Mouse (Mus musculus) right cerebral cortex, postnatal 25 days (tissue): ENCODE measurements around the gene Samd13.

Experiments
- DNase-seq: peaks from one replicate; pipeline ENCODE4 v3.0.0; 2022

The Samd13 gene

GRCm38 (mm10) chr3:146684811-146685675, at the start of gene Samd13:
Samd13 (minus strand) TSS chr3:146685592.
- DNase-seq, result peak; percentile 54

DNA sequence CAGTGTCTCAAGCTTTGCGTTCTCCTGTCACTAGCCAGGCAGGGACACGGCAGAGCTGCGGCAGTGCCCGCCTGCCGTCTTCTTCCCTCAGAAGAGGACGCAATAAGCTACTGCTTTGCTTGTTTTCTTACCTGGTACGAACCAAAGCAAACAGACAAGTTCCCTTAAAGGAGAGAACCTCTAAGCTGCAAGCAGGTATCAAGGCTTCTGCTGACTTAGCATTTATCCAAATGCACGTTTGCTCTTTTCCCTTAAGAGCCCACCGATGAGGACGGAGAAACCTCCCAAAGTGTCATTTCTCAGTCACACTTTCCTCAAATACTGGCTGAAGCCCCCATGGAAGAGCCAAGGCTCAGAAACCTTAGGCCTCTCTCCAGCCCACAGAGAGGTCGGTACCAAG, 46.1 kb upstream of the Samd13 start:
- no peak for DNase-seq

DNA sequence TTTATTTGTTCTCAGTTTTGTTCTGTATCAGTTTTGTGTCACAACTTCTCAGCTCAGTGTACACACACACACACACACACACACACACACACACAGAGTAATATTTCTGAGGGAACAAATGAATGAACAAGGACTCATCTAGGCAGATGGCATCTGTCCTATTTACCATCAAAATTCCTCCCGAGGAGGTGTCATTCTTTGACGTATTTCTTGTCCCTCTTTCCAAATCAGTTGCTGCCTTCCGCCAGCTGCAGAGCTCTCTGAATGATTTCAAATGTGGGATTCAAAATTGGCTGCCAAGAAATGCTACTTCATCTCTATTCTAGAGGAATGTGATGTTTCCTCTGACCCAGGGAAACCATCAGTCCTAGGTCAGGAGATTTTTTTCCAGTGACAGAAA, 37.6 kb upstream of the Samd13 start:
- DNase-seq, result no peak

DNA sequence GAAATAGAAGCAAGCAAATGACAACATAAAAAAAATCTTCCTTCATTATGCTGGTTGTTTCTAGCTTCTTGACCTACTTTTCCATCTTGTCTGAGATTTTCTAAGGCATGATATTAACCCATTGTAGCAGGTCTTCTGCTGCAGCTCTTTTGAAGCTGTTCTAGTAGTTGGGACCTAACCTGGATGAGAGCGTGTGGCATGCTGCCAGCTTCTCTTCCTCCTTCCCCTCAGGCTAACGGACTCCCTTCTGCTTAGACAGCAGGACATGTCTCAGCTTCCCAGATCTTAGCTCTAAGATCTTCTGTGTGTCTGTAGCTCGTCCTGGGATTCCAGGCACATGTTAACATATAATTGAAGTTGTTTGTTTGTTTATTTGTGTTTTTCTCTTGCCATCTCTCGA, 34.3 kb upstream of the Samd13 start:
- no peak for DNase-seq

- no peak for DNase-seq
Measured at GRCm38 (mm10) chr3:146718251-146718650, 32.9 kb upstream of the Samd13 start.

DNA sequence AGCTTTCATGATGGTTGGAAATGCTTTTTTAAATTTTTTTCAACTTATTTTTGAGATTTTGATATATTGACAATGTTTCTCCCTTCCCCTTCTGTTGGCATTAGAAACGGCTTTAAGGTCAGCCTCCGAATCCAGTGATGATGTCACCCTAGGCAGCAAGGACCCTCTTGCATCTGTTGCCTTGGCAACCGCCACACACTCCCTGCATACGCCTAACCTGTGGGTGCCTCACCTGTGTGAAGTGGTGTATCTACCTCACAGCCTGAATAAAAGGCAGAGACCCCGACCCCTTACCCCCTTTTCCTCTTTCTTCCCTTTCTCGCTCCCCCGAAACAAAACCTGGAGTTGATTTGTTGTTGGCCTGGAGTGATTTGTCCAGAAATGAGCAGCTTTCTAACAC, 26.9 kb upstream of the Samd13 start:
- DNase-seq, result no peak

DNA sequence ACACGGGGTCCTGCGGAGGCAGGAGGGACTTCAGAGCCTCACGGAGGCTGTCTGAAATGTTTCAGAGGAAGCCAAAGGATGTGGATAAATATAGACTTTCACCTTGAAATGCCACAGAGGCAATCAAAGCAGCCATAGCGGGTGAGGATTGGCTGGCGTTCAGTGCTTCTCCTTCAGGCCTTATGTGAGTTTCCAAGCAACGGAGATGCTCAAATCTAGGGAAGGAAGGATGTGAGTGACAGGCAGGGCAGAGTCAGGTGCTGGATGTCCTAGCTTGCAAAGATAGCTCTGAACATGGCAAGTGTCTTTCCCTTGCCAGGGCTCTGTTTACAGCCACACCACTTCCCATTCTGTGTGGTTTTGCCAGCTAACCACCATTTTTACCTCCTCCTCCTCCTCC, 26.2 kb upstream of the Samd13 start:
- no peak for DNase-seq

- no peak for DNase-seq
Measured at GRCm38 (mm10) chr3:146711084-146711483, 25.7 kb upstream of the Samd13 start.

DNA sequence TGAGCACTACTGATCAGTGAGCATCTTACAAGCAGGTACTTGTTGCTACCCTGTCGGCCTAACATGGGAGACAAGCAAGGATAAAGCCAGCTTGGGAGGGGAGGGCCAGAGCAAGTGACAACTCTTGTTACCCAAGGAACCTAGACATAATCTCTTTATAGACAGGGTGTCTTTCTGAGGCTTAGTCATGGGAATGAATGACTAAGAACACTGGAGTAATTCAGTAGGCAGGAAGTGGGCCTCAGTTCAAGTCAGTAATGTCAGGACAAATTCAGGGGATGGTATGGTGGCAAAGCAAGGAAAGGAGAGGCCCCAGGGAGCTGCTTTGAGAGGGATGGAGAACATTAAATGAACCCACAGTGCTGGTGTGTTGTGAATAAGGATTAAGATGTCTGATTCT, 23.7 kb upstream of the Samd13 start:
- DNase-seq, result no peak

GRCm38 (mm10) chr3:146708381-146708780, 23.0 kb upstream of the Samd13 start:
- DNase-seq, result no peak

DNA sequence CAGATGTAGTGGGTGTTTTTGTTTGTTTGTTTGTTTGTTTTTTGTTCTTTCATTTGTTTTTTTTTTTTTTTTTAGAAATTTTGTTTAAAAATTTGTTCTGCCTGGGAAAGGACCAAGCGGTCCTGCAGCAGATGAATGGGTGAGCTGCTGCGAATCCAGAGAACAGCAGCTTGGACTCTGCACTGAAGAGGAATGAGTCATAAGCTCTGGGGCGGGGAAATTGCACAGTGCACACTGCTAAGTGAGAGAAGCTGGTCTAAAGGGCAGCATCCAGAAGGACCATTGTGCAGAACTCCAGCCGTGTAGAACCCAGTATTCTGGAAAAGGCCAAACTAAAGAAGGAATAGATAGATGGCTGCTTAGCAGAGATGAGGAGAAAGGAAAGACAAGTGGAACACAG, 18.7 kb upstream of the Samd13 start:
- no peak for DNase-seq

DNA sequence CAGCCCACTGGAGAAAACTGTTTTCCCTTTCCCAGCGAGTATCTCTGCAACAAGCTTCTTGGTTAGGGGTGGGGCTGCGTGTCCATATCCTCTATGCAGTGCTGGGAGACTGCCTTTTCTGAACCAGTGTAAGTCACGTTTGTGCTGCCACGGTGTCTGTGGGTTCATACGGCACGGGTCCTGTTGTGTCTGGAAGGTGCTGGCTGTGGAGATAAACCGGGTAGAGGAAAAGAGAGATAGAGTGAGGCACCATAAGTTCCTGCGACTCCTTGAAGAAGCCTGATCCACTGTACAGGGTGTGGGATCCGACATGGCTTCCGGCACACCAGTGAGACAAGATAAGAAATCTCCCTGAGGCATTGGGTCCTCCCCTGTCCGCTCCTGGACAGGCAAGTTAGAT, 14.7 kb upstream of the Samd13 start:
- DNase-seq, result no peak

GRCm38 (mm10) chr3:146698982-146699381, 13.6 kb upstream of the Samd13 start:
- no peak for DNase-seq

GRCm38 (mm10) chr3:146692547-146692946, 7.2 kb upstream of the Samd13 start:
- DNase-seq, result no peak

- DNase-seq, result no peak
Measured at GRCm38 (mm10) chr3:146687121-146687725, 1.8 kb upstream of the Samd13 start.

DNA sequence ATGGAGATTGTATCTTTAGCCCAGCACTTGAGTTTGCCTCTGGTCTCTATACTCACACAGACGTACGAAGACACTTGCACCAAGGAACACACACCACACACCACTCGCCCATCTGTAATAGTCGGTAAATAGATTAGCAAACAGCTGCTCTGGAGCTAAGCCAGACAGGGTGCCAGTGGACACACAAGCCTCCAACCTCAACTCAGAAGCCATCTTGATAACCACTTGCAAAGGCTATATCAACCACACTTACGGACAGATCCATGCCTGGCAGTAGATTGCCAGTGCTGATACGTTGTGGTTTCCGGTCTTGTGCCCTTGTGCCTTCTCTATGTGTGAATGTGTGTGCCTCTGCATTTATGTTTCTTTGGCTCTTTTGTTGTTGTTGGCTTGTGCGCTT, 1.0 kb upstream of the Samd13 start:
- no peak for DNase-seq

DNA sequence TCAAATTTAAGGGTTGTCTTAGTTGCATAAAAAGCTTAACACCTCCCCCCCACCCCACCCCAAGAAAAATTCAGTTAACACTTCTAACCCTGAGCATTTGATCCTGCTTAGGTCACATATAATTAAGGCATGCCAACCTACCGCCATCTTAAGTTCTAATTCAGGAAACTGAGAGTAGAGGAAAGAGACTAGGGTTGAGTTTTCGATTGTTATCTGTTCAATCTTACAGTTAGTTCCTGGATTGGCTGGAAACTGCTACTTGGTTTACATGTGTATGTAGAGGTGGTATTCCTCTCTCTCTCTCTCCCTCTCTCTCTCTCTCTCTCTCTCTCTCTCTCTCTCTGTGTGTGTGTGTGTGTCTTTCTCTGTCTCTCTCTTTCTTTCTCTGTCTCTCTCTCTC, 2.3 kb downstream of the Samd13 start:
- DNase-seq, result no peak

GRCm38 (mm10) chr3:146682140-146682651, 3.2 kb downstream of the Samd13 start:
- peak; percentile 53 for DNase-seq

DNA sequence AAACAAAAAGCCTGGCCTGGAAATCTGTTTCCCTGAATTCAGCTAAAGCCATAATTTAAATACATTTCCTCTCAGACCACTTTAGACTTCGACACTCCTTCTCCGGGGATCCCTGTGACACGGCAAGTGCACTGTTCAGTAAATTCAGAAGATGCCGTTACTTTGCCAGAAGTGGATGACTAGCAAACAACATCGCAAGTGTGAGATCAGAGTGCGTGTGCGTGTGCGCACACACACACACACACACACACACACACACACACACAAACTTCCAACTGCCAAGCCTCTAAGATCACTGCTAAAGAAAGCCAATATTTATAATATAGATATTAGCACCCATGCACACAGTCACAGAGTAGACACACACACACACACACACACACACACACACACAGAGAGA, 3.7 kb downstream of the Samd13 start:
- no peak for DNase-seq

- no peak for DNase-seq
Measured at GRCm38 (mm10) chr3:146680625-146681024, 4.8 kb downstream of the Samd13 start.

GRCm38 (mm10) chr3:146679646-146680045, 5.7 kb downstream of the Samd13 start:
- no peak for DNase-seq

DNA sequence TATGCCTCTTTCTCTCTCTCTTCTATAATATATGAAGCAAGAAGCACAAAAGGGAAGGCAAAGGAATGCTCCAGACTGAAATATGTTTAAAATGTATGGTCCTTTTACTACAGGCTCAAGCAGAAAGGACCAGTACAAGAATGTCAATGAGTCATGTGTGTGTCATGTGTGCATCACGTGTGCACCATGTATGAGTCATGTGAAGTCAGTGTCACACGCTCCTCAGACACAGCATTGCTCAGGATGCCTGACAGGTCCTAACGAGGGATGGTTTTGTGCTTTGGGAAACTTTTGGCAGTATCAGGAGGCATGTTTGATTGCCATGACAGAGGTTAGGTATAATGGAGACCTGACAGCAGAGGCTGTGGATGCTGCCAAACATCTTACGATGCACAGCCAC, 9.2 kb downstream of the Samd13 start:
- DNase-seq, result no peak

- no peak for DNase-seq
Measured at GRCm38 (mm10) chr3:146675101-146675500, 10.3 kb downstream of the Samd13 start.

GRCm38 (mm10) chr3:146671121-146671520, 14.3 kb downstream of the Samd13 start:
- DNase-seq, result no peak
